Mouse (Mus musculus): ENCODE data around the gene Cd19.

- TF ChIP-seq CTCF (IDR thresholded peaks at IDR 0.05; ENCODE audit: control insufficient read depth, insufficient read depth, low read length) = no peak
- no peak for TF ChIP-seq POLR2A (IDR thresholded peaks at IDR 0.05; ENCODE audit: borderline replicate concordance, control insufficient read depth, low read depth, low read length)
Measured at GRCm38 (mm10) chr7:126463004-126463403, 48.3 kb upstream of the Cd19 start, which contains the start of gene Atp2a1.
